8 mouse cellular contexts compared by ENCODE assay signal in the genomic region with DNA sequence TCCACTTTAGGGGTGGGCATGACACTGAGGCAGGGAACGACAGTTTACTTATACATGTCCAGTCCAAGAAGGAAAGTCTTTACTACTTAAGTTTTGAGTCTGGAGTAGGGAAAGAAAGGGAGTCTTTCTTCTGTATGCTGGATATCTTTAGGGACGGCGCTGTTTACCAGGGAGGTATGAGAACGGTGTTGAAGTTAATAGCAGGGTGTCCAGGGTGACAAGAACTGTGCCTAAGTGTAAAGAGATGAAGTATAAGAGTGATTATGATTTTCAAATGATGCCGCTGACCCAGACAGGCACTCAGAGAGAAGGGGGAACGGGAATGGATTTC.
A peak's percentile ranks its signal among the peaks of the same experiment; 100 is the strongest.
DNase-seq lines count a peak whose midpoint lies in the region; ATAC-seq and TF ChIP-seq lines count a peak whose summit lies in the region.

No protein-coding gene starts in this region.

- H3K27ac ChIP-seq in limb, embryonic 14.5 days (replicated peaks; ENCODE audit: low read depth, low read length), result peak overlapping the region; percentile 95
- H3K27ac ChIP-seq in stomach, embryonic 14.5 days (ENCODE audit: low read length), result peak overlapping the region; percentile 96

- TF ChIP-seq POLR2A in limb, embryonic 14.5 days (IDR thresholded peaks at IDR 0.05; ENCODE audit: borderline replicate concordance, extremely low read depth, insufficient read depth, insufficient read length), result no peak

- H3K4me1 ChIP-seq in megakaryocyte, embryonic 14.5 days, result peaks cover 36% of the 10 kb centered on the region
- H3K4me1 ChIP-seq in limb, embryonic 14.5 days (ENCODE audit: control insufficient read depth, insufficient read depth, low read length), result no peaks in the 10 kb centered on the region; the same call in 1 of the 2 replicates
- 0 out of 2 replicates have a peak, but pooled peaks cover 4% of the 10 kb centered on the region for H3K4me1 ChIP-seq in stomach, embryonic 14.5 days (ENCODE audit: control insufficient read depth, insufficient read depth, low read length)

- H3K36me3 ChIP-seq in megakaryocyte, embryonic 14.5 days (replicated peaks; ENCODE audit: low read length), result peaks cover 12% of the 10 kb centered on the region
- H3K36me3 ChIP-seq in limb, embryonic 14.5 days (ENCODE audit: control insufficient read depth, insufficient read depth, low read length), result peaks cover 12% of the 10 kb centered on the region
- H3K36me3 ChIP-seq in stomach, embryonic 14.5 days (ENCODE audit: control insufficient read depth, insufficient read depth, low read length), result no peaks in the 10 kb centered on the region; the same call in 1 of the 2 replicates

- peak overlapping the region; percentile 55 for H3K4me2 ChIP-seq in limb, embryonic 14.5 days (replicated peaks; ENCODE audit: low read depth, low read length, severe bottlenecking)
- H3K4me2 ChIP-seq in stomach, embryonic 14.5 days (replicated peaks; ENCODE audit: low read depth, low read length), result peak overlapping the region; percentile 40

- 24% methylated on average over 6 of the region's 6 CpGs for WGBS in limb, embryonic 14.5 days
- 30% methylated on average over 6 of the region's 6 CpGs for WGBS in stomach, embryonic 14.5 days

- peak overlapping the region; percentile 55; the same call in 1 of the 2 replicates for H3K9ac ChIP-seq in limb, embryonic 14.5 days (ENCODE audit: low read depth, low read length, severe bottlenecking)
- 0 out of 2 replicates have a peak overlapping the region, but pooled peaks have one; percentile 14 for H3K9ac ChIP-seq in stomach, embryonic 14.5 days (replicated peaks; ENCODE audit: low read depth, low read length)

- peaks cover 22% of the 10 kb centered on the region for H3K27me3 ChIP-seq in megakaryocyte, embryonic 14.5 days (replicated peaks)
- no peaks in the 10 kb centered on the region for H3K27me3 ChIP-seq in limb, embryonic 14.5 days (ENCODE audit: control insufficient read depth, insufficient read depth, low read length)
- H3K27me3 ChIP-seq in stomach, embryonic 14.5 days (ENCODE audit: control insufficient read depth, insufficient read depth, low read length), result no peaks in the 10 kb centered on the region

- peak; percentile 4 for DNase-seq in adrenal gland, postnatal 14 days
- DNase-seq in adrenal gland, adult (ENCODE audit: inconsistent age in 2 of 2, low spot score in 1 of 2), result no peak
- no peak for DNase-seq in limb, embryonic 14.5 days (ENCODE audit: low spot score)
- DNase-seq in layer of hippocampus, postnatal 10 days (ENCODE audit: low spot score in 2 of 2), result no peak
- no peak for DNase-seq in left cerebral cortex, adult 18-20 months (ENCODE audit: low spot score in 2 of 2)

- peak overlapping the region; percentile 94 for H3K4me3 ChIP-seq in megakaryocyte, embryonic 14.5 days (replicated peaks)
- peak overlapping the region; percentile 61 for H3K4me3 ChIP-seq in limb, embryonic 14.5 days (replicated peaks; ENCODE audit: low read length)
- peak overlapping the region; percentile 54; the same call in 1 of the 2 replicates for H3K4me3 ChIP-seq in stomach, embryonic 14.5 days (ENCODE audit: low read depth, low read length)

- ATAC-seq in megakaryocyte, adult 5-6 weeks (ENCODE audit: poor library complexity, severe bottlenecking), result no peak
- no peak for ATAC-seq in limb, embryonic 14.5 days (ENCODE audit: low FRiP score, low read depth)
- ATAC-seq in stomach, embryonic 14.5 days (ENCODE audit: insufficient number of reproducible peaks, insufficient read depth, low FRiP score, low read depth), result no peak

- H3K9me3 ChIP-seq in megakaryocyte, embryonic 14.5 days, result no peaks in the 10 kb centered on the region
- H3K9me3 ChIP-seq in limb, embryonic 14.5 days (ENCODE audit: control insufficient read depth, low read length), result no peaks in the 10 kb centered on the region
- no peaks in the 10 kb centered on the region for H3K9me3 ChIP-seq in stomach, embryonic 14.5 days (ENCODE audit: control insufficient read depth, low read depth, low read length)
